Mouse (Mus musculus): Measurements from ENCODE around the gene Olfr1411. TPM values are rescaled to one million over a fixed set of nuclear protein-coding genes. Genes with fewer than 3 reads are reported as not detected.

The Olfr1411 gene
- total RNA-seq, 4 experiments from 2014 or later, result not detected

GRCm38 (mm10) chr1:92638736-92639135, 44.5 kb downstream of the Olfr1411 start:
- no peak for DNase-seq (ENCODE audit: low spot score)

DNA sequence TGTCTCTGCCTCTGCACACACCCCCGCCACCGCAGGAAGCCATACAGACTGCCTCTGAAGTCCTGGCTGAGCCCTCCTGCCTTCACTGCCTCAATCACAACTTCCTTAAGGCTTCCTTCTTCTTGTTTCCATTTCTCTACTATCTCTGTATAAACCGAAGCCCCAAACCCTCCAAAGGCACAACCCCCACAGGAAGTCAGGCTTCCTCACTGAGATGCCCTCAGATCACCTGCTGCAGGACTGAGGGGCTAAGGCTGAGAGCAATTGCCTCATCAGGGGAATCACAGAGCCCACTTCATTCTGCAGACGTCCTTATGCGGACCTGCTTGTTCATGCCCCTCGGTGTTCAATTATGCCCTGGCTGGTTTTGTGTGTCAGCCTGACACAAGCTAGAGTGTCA, 46.2 kb downstream of the Olfr1411 start:
- DNase-seq (ENCODE audit: low spot score), result no peak

DNA sequence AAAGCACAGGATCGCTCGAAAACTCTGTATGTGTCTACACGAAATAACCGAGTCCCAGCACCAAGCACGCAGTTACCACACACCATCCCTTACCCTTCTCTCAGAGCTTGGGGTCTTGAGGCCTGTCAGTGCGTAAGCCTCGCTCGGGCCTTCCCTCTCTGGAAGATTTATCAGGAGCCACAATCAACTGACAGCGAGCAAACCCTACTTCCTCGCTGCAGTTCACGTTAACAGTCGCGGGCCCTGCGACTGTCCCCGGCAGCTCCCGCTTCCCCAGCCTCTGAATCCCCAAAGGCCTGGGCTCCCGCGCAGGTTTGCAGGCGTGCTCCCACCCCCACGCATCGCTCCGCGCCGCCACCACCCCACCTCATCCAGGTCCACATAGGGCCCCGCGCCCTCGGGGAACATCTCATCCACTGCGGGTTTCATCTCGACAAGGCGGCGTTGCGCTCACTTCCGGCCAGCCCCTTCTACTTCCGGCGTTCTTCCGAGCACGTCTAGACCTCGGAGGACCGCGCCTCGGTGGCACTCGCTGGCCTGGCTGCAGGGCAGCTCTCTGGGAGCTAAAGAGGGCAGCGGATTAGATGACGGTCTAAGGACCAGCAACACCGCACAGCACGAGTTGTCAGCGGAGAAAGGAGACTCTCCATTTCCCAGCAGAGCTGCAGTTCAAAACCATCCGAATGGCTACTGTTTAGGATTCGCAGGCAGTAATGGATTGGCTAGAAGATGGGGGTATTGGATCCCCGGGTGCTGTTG, 47.5 kb downstream of the Olfr1411 start, which contains the start of gene Cops9:
Cops9 (minus strand) TSS at position 472 of the 759 bp plus-strand sequence.
- peak; percentile 86 for DNase-seq (ENCODE audit: low spot score)

DNA sequence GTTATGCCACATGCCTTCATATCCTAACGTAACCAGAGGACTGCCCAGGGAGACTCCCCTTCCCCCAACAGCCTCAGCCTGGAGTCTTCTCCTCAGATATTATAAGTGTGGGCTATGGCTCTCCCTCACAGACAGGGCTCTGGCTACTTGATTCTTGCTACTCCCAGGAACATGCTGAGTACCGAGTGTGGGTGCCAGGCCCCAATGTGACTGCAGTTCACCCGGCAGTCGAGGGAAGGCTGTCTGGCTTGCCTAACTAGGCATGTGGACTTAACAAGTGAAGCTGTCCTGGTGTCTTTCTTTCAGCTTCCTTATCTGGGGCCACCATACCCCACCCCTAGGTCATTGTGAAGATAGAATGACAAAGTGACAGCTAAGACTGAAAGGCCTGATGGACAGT, 49.5 kb downstream of the Olfr1411 start:
- DNase-seq (ENCODE audit: low spot score), result no peak

DNA sequence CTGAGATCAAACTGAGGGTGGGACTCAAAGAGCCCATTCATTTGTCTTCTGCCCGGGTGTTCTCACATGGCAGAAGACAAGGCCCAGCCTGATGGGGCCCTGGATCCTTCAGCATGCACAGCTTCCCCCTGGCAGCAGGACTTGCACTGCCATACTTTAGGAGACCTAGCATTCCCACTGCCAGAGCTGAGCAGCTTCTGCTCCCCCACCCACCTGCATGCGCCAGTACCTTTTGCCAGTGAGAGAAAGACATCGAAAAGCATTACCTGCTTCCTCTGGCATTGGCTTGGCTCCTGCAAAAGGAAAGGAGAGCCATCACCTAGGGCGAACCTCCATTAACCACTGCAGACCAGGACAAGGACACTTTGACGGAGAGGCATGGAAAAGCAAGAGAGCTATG, 50.7 kb downstream of the Olfr1411 start:
- no peak for DNase-seq (ENCODE audit: low spot score)

GRCm38 (mm10) chr1:92646111-92646510, 51.9 kb downstream of the Olfr1411 start:
- DNase-seq (ENCODE audit: low spot score), result no peak

GRCm38 (mm10) chr1:92646601-92647000, 52.4 kb downstream of the Olfr1411 start:
- no peak for DNase-seq (ENCODE audit: low spot score)

GRCm38 (mm10) chr1:92647026-92647425, 52.8 kb downstream of the Olfr1411 start:
- DNase-seq (ENCODE audit: low spot score), result no peak

Other genes starting within 250 kb of the Olfr1411 start
- gene Ndufa10, start 120.6 kb upstream of the Olfr1411 start, total RNA-seq (2022), result 1,000 to 10,000 TPM in 2 of 4 experiments, 100 to 1,000 TPM in 2; 926 to 1,166 (median 1,047) TPM
- gene Olfr1416, start 109.3 kb upstream of the Olfr1411 start, total RNA-seq (2022), result not detected
- not detected for gene Olfr1415, start 98.3 kb upstream of the Olfr1411 start, total RNA-seq (2022)
- not detected for gene Olfr1414, start 75.8 kb upstream of the Olfr1411 start, total RNA-seq (2022)
- not detected for gene Olfr1413, start 23.1 kb upstream of the Olfr1411 start, total RNA-seq (2022)
- gene Olfr1412, start 8.6 kb upstream of the Olfr1411 start, total RNA-seq (2022), result not detected
- gene Olfr1410, start 11.4 kb downstream of the Olfr1411 start, total RNA-seq (2022), result not detected
- gene Olfr12, start 23.4 kb downstream of the Olfr1411 start, total RNA-seq (2022), result not detected
- 100 to 1,000 TPM; 218 to 255 (median 237) TPM for gene Cops9, start 47.6 kb downstream of the Olfr1411 start, total RNA-seq (2022)
- gene Otos, start 54.4 kb downstream of the Olfr1411 start, total RNA-seq (2022), result not detected
- gene Gpc1, start 237.2 kb downstream of the Olfr1411 start, total RNA-seq (2022), result 100 to 1,000 TPM; 481 to 555 (median 528) TPM

Data from heart, adult 8-10 months (tissue).